Mouse (Mus musculus): Measurements from ENCODE around the gene Ssh3.

DNA sequence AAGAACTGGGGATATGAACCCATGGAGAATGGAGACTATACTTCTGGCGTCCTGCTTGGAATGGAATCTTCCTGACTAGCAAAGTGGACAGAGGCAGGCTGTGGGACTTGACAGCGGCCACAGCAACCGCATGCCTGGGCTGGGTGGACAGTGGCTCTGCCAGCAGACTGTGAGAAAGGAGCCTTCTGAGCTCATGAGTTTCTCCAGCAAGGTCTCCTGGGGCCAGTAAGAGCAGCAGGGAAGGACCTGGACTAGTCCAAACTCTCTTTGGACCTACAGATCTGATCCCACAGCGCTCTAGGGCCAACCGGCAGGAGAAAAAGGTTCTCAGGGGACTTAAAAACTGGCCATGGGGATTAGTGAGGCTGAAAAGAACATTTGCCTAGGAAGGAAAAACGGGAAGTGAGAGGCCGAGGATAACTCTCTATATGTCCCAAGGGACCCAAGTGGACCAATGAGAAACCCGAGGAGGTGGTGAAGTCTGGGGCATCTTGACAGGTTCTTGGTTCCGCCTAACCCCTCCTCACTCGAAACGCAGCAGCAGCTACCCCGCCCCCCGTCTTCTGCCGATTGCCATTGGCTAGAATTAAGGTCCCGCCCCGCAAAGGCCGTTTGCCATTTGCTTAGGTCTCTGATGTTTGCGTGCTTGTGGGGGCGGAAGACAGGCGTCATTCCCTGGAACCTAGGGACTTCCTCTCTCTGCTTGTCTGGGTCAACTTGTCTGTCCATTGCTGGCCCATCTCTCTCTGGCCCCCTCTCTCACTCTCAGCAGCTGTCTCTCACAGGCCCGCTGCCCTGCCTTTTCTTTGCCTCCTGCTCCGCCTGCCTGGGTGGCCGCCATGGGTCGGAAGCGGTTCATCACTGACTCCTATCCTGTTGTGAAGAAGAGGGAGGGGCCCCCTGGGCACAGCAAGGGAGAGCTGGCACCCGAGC is 37.5 kb downstream of the Ssh3 start, which contains the start of gene Pold4:
- TF ChIP-seq CTCF (IDR thresholded peaks at IDR 0.05; ENCODE audit: extremely low read depth, insufficient read depth, low read length): no peak
- peak; percentile 94 for TF ChIP-seq POLR2A (IDR thresholded peaks at IDR 0.05; ENCODE audit: extremely low read depth, insufficient read depth, low read length)

Data from cortical plate, adult 2 months (tissue).